Mouse (Mus musculus) lung, postnatal 10 days (tissue): ENCODE results near the gene Hoxd11.

ENCODE experiments used
- DNase-seq: peaks from one replicate; pipeline ENCODE4 v3.0.0; 2021

Gene Hoxd11

GRCm38 (mm10) chr2:74666411-74666810 is 12.9 kb upstream of the Hoxd11 start:
- DNase-seq: no peak

GRCm38 (mm10) chr2:74667191-74667841 is 12.0 kb upstream of the Hoxd11 start:
- no peak for DNase-seq

GRCm38 (mm10) chr2:74667842-74668357 is 11.5 kb upstream of the Hoxd11 start, which contains the start of gene Hoxd13:
Gene Hoxd13, plus strand, starts transcription at chr2:74668310.
- DNase-seq: no peak

GRCm38 (mm10) chr2:74668370-74669229 is 10.8 kb upstream of the Hoxd11 start:
- DNase-seq: no peak

GRCm38 (mm10) chr2:74669230-74669578 is 10.2 kb upstream of the Hoxd11 start:
- no peak for DNase-seq

- DNase-seq: no peak
Observed at GRCm38 (mm10) chr2:74669650-74670235, 9.6 kb upstream of the Hoxd11 start.

- DNase-seq: no peak
Observed at GRCm38 (mm10) chr2:74670632-74671188, 8.6 kb upstream of the Hoxd11 start.

GRCm38 (mm10) chr2:74671847-74672246 is 7.5 kb upstream of the Hoxd11 start:
- DNase-seq: no peak

GRCm38 (mm10) chr2:74672481-74673362 is 6.6 kb upstream of the Hoxd11 start:
- peak; percentile 68 for DNase-seq

- no peak for DNase-seq
Observed at GRCm38 (mm10) chr2:74673835-74674425, 5.4 kb upstream of the Hoxd11 start.

GRCm38 (mm10) chr2:74674881-74675665 is 4.3 kb upstream of the Hoxd11 start, which contains the start of gene Hoxd12:
Gene Hoxd12, plus strand, starts transcription at chr2:74675013.
- DNase-seq: no peak

- no peak for DNase-seq
Observed at GRCm38 (mm10) chr2:74675666-74676282, 3.6 kb upstream of the Hoxd11 start.

- DNase-seq: no peak
Observed at GRCm38 (mm10) chr2:74676376-74677052, 2.8 kb upstream of the Hoxd11 start.

- no peak for DNase-seq
Observed at GRCm38 (mm10) chr2:74677106-74677505, 2.3 kb upstream of the Hoxd11 start.

GRCm38 (mm10) chr2:74679596-74679971 is 227 bp downstream of the Hoxd11 start:
- no peak for DNase-seq

GRCm38 (mm10) chr2:74679980-74680379 is 623 bp downstream of the Hoxd11 start:
- no peak for DNase-seq

- DNase-seq: no peak
Observed at GRCm38 (mm10) chr2:74680561-74681398, 1.4 kb downstream of the Hoxd11 start.

- DNase-seq: no peak
Observed at GRCm38 (mm10) chr2:74681594-74682531, 2.5 kb downstream of the Hoxd11 start.
